Mouse (Mus musculus) right cerebral cortex, adult 18-20 months (tissue): ENCODE data around the gene Erc1.
"Not testable (repeated sequence)": the region's sequence is repeated elsewhere in the genome, so short reads cannot be mapped to it uniquely, and the experiment has no call there.

ENCODE experiments used
- DNase-seq: peaks from one replicate; pipeline ENCODE4 v3.0.0; 2022; ENCODE audit warnings: mixed read lengths

Gene Erc1

DNA sequence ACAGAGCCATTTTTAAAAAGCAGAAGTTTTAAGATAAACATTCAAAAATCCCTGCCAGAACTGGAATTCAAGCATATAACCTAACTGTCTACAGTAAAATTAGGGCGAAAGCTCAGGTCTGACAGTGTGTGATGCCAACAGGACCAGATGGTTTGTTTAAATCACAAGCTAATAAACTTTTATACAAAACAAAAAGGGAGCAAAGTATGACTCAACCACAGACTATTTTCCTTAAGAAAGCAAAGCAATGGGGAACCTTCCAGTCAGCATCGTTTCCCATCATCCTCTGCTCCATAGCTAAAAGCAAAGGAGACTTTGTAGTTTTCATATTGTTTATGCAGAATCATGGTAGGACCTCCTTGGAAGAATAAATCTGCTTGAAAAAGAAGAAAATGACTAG, 143.1 kb downstream of the Erc1 start:
- DNase-seq: no peak

DNA sequence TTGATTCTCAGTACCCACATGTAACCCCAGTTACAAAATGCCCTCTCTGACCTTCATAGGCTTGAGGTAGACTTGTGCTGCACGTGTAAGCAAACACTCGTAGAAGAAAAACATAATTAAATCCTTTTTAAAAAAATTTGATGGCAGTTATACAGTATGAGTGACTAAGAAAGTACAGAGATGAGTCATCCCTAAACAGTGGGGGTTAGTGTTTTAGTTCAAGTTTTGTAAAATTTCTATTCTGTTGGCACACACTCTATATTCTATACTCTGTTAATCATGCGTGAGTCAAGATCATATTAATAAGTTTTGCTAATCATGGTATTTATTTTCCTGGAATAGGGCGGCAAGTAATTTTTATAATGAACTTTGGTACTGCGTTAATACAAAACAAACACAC, 155.2 kb downstream of the Erc1 start:
- DNase-seq: no peak

DNA sequence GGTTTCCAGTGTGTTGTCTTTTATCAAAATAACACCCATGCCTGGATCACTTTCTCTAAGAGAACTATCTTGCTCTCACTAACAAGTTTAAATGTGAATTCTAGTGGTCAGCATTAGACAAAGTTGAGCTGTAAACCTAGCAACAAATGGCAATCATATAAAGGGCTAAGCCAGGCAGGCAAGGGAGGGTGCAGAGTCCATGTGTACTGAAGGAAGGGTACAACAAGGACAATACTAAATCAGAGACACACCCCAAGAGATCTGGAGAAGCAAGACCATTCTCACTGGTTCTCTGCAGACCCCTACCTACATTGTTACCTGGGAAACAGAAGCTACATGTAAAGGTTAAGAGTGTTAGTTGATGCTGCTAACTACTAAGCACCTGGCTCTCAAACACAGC, 161.5 kb downstream of the Erc1 start:
- no peak for DNase-seq

DNA sequence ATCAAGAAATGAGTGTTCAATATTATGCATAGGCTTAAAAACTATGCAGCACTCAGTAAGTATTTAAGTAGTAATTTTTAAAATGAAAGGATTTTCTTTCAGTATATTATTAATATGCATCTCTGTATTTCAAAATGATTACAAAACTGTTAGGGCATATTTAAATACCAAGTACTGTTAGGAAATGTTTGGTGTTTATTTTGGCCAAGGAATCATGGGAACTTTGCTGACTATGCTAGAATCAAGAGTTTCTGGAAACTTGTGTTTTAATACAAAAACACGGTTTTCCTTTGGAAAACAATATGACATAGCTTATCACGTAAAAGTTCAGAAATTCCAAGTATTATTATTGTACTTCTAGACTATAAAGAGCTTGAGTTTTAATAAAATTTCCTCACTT, 167.2 kb downstream of the Erc1 start:
- no peak for DNase-seq

DNA sequence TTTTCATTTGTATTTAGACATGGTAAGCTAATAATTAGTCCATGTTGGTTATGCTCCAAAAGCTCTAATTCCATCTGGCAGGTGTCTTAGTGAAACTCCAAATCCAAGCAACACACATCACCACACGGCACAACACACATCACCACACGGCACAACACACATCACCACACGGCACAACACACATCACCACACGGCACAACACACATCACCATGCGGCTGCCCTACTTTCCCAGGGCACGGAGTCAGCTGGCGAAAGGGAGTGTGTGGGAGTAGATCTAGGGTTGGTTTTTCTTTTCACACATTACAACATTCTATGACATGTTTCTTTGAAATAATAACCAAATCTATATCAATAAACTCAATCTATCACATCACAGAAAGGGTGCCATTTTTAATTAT, 173.2 kb downstream of the Erc1 start:
- no peak for DNase-seq

DNA sequence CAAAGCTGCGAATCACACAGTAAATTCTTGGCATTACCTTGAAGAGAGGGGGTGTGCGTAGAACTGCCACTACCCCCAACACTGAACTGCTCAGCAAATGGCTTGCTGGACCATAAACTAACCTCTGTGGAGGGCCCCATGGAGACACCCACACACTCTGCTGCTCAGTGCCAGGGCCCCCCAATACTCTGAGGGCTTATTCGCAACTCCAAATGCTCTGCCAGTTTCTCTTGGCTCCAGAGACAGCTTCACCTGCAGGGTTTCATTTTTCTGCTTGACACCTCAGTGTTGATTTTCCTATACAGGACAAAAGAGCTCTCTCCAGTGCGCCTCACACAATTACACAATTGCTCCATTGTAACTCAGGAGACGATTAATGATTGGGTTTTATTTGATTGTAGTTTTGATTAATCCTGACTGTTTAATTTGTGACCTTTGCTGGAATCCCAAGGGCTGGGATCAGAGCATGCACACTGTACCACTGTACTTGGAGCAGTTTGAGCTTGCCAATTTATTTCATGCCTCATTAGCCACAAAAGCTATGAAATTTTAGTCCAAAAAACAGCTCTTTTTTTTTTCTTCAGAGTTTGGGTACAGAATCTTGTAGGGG, 173.7 kb downstream of the Erc1 start:
- DNase-seq: no peak

DNA sequence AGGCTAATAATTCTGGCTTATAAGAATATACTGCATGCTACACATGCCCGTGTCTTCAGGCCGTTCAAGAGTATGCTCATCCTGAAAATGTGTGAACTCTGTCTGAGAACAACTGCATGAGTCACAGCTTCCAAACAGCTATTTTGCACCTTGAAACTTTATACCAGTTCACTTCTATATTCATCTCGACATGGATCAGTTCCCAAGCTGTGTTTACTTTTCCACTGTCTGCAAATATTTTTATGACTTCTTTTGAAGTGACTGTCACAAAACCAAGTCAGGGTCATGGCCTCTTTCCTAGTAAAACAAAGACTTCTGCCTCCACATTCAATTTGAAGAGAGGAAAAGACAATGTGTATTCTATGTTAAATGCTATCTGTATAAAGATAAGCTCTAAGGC, 178.2 kb downstream of the Erc1 start:
- no peak for DNase-seq

DNA sequence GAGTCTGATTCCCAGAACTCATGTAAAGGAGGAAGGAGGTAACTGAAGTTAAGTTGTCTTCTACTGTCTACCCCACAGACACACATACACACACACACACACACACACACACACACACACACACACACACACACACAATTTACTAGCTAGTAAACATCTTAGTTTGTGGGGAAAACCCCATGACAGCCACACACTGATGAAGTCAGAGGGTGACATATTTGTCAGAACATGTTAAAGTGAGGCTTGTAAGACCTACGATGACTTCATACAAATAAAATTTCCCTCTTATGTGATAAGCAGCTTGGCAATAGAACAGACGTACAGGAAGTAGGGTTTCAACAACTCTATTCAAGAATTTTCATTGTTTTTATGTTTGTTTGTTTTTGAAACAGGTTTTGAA, 185.0 kb downstream of the Erc1 start:
- no peak for DNase-seq

DNA sequence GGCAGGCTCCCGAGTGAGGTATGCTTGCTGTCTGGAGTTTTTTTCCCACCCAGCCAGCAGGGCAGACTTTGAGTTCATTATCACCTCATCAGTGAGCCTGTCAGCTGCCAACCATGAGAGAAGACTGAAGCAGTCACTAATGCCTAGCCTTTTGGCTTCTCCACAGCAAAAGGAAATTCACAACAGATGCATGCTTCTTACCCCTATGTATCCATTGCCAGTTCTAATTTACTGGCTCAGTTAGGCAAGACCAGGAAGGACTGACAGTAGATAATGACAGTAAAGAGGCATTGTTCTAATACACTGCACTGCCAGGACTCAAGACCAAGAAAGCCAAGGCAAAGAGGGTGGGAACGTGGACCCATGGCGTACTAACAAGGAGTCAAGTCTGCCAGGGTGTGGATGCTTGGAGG, 186.9 kb downstream of the Erc1 start:
- no peak for DNase-seq

DNA sequence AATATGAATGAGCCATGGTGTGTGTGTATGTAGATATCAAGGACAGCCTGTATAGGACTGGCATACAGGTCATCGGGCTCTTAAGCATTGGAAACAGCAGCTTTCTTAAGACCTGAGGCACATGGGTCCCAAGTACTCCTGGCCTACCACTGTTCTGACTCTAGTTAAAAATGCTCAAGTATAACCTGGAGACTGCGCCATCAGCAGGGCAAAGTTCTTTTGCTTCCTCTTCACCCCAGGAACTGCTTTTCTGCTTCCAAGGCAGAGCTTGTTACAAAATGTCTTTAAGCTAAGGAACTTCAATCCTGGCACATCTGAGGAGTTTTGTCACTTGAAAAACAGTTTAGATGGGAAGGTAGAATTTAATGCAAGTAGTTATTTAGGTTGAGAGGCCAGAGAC, 189.5 kb downstream of the Erc1 start:
- no peak for DNase-seq

DNA sequence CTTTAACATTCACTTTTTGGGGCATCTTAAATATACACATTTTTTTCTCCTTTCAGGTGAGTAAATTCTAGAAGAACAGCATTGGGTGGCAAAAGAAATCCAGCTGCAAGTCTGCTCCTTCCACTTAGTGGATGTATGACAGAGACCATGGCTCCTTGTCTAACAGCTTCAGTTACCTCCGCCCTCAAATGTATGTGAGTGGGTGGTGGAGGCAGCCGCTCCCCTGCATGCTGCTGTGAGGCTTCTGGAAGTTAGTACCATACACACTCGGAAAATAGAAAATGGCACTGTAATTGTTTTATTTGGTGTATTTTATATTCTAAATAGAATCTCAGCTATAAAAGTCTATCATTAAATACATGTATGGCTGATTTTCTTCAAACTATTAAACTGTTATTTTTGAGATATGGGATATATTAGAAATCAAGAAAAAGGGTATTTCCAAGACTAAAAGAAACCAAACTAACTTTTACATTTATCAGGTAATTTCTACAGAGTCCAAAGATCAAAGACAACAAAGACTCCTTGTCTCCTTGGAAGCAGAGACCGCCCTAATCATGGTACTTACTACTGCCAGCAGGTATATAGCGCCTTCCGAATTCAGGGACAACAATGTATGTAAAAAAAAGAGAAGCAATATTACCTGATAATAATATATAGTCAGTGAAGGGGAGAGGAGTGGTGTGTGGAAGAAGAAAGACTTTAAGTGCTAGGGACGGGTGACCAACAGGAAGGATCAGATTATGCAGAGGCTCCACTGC, 190.4 kb downstream of the Erc1 start:
- no peak for DNase-seq

DNA sequence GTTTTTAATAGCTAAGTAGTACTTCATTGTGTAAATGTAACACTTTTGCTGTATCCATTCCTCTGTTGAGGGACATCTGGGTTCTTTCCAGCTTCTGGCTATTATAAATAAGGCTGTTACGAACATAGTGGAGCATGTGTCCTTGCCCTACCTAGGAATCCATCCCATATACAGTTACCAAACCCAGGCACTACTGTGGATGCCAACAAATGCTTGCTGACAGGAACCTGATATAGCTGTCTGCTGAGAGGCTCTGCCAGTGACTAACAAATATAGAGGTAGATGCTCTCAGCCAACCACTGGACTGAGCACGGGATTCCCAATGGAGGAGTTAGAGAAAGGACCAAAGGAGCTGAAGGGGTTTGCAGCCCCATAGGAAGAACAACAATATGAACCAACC, 193.2 kb downstream of the Erc1 start:
- DNase-seq: not testable (repeated sequence)

DNA sequence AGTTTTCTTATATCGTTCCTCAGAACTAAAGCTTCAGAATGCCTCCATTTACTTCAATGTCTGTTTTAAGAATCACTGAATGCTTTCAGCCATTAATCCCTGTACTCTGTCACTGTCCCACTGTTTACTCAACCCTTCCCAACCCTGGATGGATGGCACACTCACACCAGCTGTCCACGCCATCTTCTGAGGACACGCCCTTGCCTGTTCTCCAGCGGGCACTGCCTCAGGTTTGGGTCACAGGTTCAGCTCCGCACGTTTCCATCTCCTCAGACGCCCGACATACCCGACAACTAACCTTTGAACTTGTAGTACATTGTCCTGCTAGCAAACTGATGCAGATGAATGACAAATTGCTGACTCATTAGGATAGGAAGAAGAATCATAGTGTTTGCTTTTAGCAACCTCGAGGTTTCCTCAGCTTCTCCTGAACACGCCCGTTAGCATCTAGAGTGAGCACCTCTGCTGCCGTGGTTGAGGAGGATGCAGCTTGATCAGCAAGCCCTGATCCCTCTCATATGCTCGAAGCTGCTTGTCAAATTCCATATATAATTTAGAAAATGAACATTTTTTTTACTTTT, 204.0 kb downstream of the Erc1 start:
- DNase-seq: no peak

DNA sequence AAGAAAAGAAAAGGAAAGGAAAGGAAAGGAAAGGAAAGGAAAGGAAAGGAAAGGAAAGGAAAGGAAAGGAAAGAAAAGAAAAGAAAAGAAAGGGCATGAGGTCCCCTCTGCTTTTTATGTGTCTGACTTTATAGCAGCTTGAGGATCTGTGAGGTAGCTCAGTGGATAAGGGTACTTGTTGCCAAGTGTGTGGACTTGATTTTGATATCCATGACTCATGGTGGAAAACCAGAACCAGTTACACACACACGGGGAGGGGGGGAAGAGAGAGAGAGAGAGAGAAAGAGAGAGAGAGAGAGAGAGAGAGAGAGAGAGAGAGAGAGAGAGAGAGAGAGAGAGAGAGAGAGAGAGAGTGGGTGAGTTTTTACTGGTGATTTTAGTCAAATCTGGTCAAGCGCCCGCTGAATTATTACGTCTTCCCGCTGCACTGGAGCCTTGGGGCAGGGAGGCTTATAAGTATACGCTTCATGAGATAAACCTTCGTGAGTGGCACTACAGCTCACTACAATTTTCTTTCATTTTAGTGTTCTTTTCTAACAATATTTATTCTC, 204.7 kb downstream of the Erc1 start:
- DNase-seq: no peak

DNA sequence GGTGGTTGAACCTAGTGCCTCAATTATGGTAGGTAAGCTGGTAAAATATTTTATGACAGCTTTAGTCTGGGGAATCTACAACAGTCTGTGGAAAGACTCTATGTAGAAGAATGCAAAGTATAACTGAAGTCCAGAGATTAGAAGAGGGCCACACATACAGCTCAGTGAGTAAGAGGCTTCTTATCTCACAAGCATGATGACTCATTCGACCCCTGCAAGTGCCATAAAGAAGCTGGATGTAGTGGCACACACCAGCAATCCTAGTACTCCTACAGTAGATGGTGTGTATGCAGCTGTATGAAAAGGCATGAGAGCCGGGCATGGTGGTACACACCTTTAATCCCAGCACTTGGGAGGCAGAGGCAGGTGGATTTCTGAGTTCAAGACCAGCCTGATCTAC, 205.2 kb downstream of the Erc1 start:
- no peak for DNase-seq

DNA sequence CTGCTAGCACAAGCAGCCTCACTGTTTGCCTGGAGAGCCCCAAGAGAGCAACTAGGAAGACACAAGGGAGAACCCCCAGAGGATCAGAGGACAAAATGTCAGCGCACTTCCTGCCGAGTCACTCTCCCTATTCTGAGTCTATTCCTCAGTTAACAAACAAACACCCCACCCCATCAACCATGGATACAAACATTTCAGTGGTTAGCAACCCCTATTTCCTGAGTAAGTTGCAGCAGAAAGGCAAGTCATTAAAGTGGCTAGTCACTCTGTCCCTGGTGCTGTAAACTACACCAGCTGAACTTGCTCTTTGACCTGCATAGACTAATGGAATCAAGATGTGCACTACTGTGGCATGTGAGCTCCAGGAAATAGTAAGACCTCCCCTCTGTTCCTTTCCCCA, 212.3 kb downstream of the Erc1 start:
- DNase-seq: no peak

DNA sequence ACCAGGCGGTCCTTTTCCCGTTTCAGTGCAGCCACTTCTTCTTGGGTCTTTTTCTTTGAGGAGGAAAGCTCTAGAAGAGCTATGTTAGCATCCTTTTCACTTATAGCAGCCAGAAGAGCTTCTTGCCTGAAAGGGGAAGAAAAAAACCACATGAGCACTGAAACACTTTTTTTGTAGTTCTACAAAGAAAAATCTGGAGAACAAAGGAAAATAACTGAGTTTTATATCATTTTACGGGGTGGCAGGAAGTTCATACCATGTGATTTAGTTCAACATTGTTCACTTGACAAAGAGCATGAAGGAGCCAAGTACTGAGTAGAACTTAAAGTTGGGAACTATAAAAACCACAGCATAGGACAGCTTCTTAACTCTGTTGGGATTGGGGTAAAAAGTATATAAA, 217.3 kb downstream of the Erc1 start:
- DNase-seq: no peak

DNA sequence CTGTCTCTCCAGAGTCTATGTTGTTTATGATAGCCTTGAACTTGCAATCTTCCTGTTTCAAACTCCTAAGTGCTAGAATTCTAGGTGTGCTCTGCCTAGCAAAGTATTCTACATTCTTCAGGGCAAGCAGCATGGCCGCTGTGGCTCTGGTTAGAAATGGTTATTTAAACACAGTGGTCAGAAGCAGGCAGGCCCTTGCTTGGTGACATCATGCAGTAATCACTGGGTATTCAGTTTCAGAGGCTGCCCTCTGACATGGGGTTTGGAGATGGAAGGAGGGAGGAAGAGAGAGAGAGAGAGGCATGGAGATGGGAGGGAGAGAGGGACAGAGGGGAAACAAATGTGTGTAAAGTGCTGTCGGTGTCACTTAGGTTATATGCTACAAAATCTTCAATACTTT, 246.6 kb downstream of the Erc1 start:
- no peak for DNase-seq

DNA sequence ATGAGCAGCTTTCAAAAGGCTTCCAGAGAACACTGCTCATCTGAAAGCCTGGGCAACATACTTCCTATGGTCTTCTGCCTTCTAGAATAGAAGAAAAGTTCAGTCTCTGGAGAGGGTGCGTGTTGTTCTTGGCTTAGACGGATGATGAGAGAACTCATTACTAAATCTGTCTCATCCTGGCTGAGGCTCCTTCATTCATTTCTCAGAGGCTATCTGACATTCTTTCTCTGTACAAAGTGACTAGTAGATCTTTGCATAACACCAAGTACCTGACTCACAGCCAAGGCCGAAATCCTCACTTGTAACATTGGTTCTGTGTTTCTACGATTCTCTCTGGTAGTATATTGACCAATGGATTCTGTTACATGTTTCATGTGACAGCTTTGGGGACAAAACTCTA, 252.5 kb downstream of the Erc1 start:
- DNase-seq: no peak

DNA sequence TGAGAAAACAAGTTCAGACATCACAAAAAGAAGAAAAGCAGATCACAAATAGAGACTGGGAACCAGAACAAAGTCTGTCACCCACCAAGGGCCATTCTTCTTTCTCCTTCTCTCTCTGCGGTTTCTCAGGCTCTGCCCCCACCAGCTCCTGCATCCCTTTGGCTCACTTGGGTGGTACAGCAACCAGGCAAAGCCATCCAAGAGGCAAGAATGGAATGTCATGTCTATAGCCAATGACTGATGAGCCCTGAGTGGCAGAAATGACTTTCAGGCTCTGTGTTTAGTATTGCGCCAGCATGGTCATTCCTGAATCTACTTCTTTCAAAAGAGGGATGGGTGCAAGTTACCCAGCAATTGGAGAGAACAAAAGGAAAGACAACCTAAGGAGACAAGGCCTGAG, 257.1 kb downstream of the Erc1 start:
- no peak for DNase-seq

DNA sequence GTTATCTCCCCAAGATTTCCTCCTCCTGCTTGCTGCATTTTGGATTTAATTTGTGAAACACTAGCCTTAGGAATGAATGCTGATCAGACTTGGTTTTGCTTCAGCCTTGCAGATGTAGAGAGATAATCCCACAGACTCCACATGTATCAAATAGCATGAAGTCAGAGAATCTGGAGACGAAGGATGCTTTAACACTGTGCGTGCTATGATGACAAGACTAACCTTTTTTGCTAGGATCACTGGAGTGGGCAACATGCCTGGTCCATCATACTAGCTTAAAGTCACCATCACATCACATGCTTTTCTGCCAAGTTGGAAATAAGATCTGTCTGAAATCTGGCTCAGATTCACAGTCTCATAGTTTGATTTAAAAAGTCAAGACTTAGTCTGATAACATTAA, 260.1 kb downstream of the Erc1 start:
- no peak for DNase-seq

DNA sequence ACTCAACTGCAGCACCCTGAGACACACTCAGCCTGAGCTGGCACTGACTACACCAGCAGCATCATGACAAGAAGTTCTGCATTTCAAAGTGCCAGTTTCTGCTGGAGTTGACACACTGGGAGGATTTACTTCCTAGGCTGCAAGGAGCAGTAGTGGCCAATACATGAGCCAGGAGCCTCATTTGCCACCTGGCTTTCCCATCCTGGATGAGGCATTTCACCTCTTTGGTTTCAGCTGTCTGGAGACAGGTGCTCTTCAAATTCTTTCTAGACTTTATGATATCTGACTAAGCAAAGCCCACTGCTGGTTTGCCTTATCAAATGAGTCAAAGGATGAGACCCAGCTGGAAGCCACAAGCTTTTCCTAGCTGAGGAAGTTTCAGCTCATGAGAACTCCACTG, 260.5 kb downstream of the Erc1 start:
- DNase-seq: no peak

DNA sequence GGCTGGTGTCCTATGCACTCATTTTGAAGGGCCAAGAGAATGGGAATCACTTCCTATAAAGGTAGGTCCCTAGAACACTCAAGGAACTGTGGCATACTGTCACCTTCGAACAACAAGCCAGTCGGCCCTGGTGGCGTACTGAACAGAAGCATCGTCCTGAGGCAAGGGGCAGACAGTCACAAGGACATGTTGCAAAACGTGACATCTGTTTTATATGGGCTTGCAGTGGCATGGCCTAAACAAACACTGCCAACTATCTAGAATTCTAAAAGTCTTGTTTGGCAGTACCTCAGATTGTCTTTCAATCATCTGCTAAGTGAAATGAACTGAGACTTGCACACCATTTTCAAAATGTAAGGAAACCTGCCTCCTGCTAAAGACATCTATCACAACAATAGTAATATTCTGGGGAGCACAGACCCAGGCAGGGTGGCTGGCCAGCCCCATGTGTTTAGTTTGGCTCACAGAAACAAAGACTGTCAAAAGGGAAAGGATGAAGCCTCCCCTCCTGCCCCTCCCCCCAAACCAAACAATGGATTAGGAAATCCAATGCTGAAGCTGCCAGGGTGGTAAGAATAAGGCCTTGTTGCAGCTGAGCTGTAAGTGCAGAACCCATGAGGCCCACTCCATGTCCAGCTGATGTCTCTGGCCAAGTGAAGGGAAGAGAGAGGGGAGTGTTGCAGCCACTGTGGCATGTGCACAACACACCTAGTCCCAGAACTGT, 262.2 kb downstream of the Erc1 start:
- peak; percentile 36 for DNase-seq

DNA sequence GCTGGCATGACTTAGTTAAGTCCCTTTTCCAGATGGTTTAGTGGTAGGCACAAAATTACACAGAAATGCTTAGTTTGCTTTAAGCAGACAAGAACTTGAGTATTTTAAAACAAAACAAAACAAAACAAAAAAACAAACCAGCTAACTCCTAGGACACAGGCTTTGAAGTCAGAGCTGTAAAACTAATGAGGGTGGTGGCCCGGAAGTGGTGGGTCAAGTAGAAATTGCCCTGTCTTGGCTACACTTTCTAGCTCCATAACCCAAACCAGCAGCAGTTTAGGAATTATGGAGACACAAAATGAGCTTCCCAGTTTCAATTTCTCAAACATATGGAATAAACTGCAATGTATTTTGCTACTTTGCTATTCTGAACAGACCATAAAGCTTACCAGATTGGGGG, 263.9 kb downstream of the Erc1 start:
- DNase-seq: no peak
